Mouse (Mus musculus): ENCODE results near the gene Hecw2.

GRCm38 (mm10) chr1:53952395-53952794 lies 242.6 kb downstream of the Hecw2 start:
- TF ChIP-seq CTCF (IDR thresholded peaks at IDR 0.05) (no peak), EP300 (IDR thresholded peaks at IDR 0.05) (no peak)
